Mouse (Mus musculus) C2C12 (cell line): ENCODE results near the gene Gpr156. TPM values are rescaled to one million over a fixed set of nuclear protein-coding genes. Genes with fewer than 3 reads are reported as not detected.

ENCODE experiments used
- H3K27me3 ChIP-seq: one replicate; pipeline ENCODE4 v1.6.1; 2011; ENCODE audit not compliant: control insufficient read depth, insufficient read depth, insufficient read length
- H3K36me3 ChIP-seq: one replicate; pipeline ENCODE4 v1.6.1; 2011; ENCODE audit not compliant: control insufficient read depth, insufficient read depth
- H3K4me3 ChIP-seq: one replicate; pipeline ENCODE4 v1.5.1; 2011; ENCODE audit warnings: mild to moderate bottlenecking, control low read depth; ENCODE audit not compliant: poor library complexity, insufficient read depth, severe bottlenecking
- H3K79me2 ChIP-seq: one replicate; pipeline ENCODE4 v1.6.1; 2011; ENCODE audit not compliant: control insufficient read depth, insufficient read depth
- H3K79me3 ChIP-seq: one replicate; pipeline ENCODE4 v1.6.1; 2011; ENCODE audit warnings: low read depth, control low read depth
- H3ac ChIP-seq: one replicate; pipeline ENCODE3; 2011; ENCODE audit warnings: low read depth; ENCODE audit not compliant: control insufficient read depth, insufficient read length
- CEBPB ChIP-seq: IDR thresholded peaks from one replicate; pipeline ENCODE4 v1.6.1; 2011; ENCODE audit warnings: low read depth, mild to moderate bottlenecking, control low read depth, moderate library complexity
- CTCF ChIP-seq: IDR thresholded peaks from one replicate; pipeline ENCODE4 v1.5.1; 2011; ENCODE audit not compliant: control insufficient read depth, insufficient read depth, insufficient read length
- FOSL1 ChIP-seq: IDR thresholded peaks from one replicate; pipeline ENCODE4 v1.8.0; 2011; ENCODE audit warnings: mild to moderate bottlenecking, low read length; ENCODE audit not compliant: poor library complexity, insufficient read depth, severe bottlenecking
- MAX ChIP-seq: IDR thresholded peaks from one replicate; pipeline ENCODE4 v1.6.1; 2011; ENCODE audit warnings: mild to moderate bottlenecking, control low read depth
- MYOD1 ChIP-seq: IDR thresholded peaks from one replicate; pipeline ENCODE4 v1.6.1; 2011; ENCODE audit warnings: low read depth; ENCODE audit not compliant: control insufficient read depth, insufficient read length
- MYOG ChIP-seq: IDR thresholded peaks from one replicate; pipeline ENCODE4 v1.6.1; 2011; ENCODE audit not compliant: control insufficient read depth, insufficient read length; ENCODE audit errors: extremely low read depth
- USF1 ChIP-seq: IDR thresholded peaks from one replicate; pipeline ENCODE4 v1.6.1; 2011; ENCODE audit warnings: low read depth, mild to moderate bottlenecking, control low read depth, moderate library complexity
- polyA plus RNA-seq: library from polyadenylated mRNA; unstranded; fragments of >200 nt; fragmentation: generic; extraction: Trizol; gene quantifications from one replicate; pipeline ENCODE4 v1.2.1, GENCODE M21; 2012; ENCODE audit warnings: missing spikeins

The Gpr156 gene
- polyA plus RNA-seq, 1 experiment, result 0.02 TPM

GRCm38 (mm10) chr16:37874501-37875235 lies 41.6 kb upstream of the Gpr156 start:
- Histone ChIP-seq H3K27me3 (no peaks in the 10 kb centered on the region), H3K79me2 (peaks cover 100% of the 10 kb centered on the region), H3K79me3 (peaks cover 94% of the 10 kb centered on the region), H3K36me3 (peaks cover 50% of the 10 kb centered on the region), H3ac (no peak overlapping the region), H3K4me3 (no peak overlapping the region)
- TF ChIP-seq USF1 (no peak), MYOD1 (no peak), CEBPB (no peak), MAX (no peak), MYOG (no peak), FOSL1 (no peak), CTCF (no peak)

GRCm38 (mm10) chr16:37877406-37877805 lies 38.9 kb upstream of the Gpr156 start:
- Histone ChIP-seq H3ac (no peak overlapping the region), H3K4me3 (no peak overlapping the region), H3K36me3 (peaks cover 61% of the 10 kb centered on the region), H3K79me2 (peaks cover 92% of the 10 kb centered on the region), H3K79me3 (peaks cover 73% of the 10 kb centered on the region), H3K27me3 (no peaks in the 10 kb centered on the region)
- no peak for TF ChIP-seq MAX
- no peak for TF ChIP-seq CTCF
- no peak for TF ChIP-seq FOSL1
- no peak for TF ChIP-seq CEBPB
- no peak for TF ChIP-seq USF1
- TF ChIP-seq MYOG, result no peak
- TF ChIP-seq MYOD1, result no peak

- Histone ChIP-seq H3K79me3 (peaks cover 62% of the 10 kb centered on the region), H3K36me3 (peaks cover 78% of the 10 kb centered on the region), H3ac (no peak overlapping the region), H3K27me3 (no peaks in the 10 kb centered on the region), H3K4me3 (no peak overlapping the region), H3K79me2 (peaks cover 92% of the 10 kb centered on the region)
- TF ChIP-seq CEBPB (no peak), USF1 (no peak), CTCF (no peak), MYOD1 (no peak), MYOG (no peak), FOSL1 (no peak), MAX (no peak)
Observed at GRCm38 (mm10) chr16:37878951-37879505, 37.3 kb upstream of the Gpr156 start.

GRCm38 (mm10) chr16:37879750-37880419 lies 36.4 kb upstream of the Gpr156 start:
- Histone ChIP-seq H3ac (no peak overlapping the region), H3K27me3 (no peaks in the 10 kb centered on the region), H3K4me3 (no peak overlapping the region), H3K36me3 (peaks cover 79% of the 10 kb centered on the region), H3K79me2 (peaks cover 87% of the 10 kb centered on the region), H3K79me3 (peaks cover 53% of the 10 kb centered on the region)
- no peak for TF ChIP-seq MYOG
- no peak for TF ChIP-seq CEBPB
- TF ChIP-seq MYOD1, result no peak
- TF ChIP-seq FOSL1, result no peak
- no peak for TF ChIP-seq USF1
- TF ChIP-seq MAX, result no peak
- TF ChIP-seq CTCF, result no peak

- Histone ChIP-seq H3K79me3 (peaks cover 43% of the 10 kb centered on the region), H3ac (no peak overlapping the region), H3K36me3 (peaks cover 74% of the 10 kb centered on the region), H3K4me3 (no peak overlapping the region), H3K27me3 (no peaks in the 10 kb centered on the region), H3K79me2 (peaks cover 74% of the 10 kb centered on the region)
- TF ChIP-seq CEBPB, result no peak
- no peak for TF ChIP-seq USF1
- no peak for TF ChIP-seq CTCF
- TF ChIP-seq FOSL1, result no peak
- no peak for TF ChIP-seq MAX
- no peak for TF ChIP-seq MYOG
- no peak for TF ChIP-seq MYOD1
Observed at GRCm38 (mm10) chr16:37881168-37881567, 35.1 kb upstream of the Gpr156 start.
